Mouse (Mus musculus) heart, postnatal 0 days (tissue): ENCODE measurements at regions not wholly inside any gene's neighbourhood (a gene's known extent, or its start where the extent isn't known, plus 50 kb on each side); places are given as distances from the start of the nearest gene placed in this dataset.

Experiments
- CTCF ChIP-seq: IDR thresholded peaks from 2 replicates; pipeline ENCODE4 v1.5.1; 2016; ENCODE audit warnings: antibody characterized with exemption, control low read depth, low read depth
- EP300 ChIP-seq: IDR thresholded peaks from 2 replicates; pipeline ENCODE4 v1.6.1; 2016; ENCODE audit warnings: antibody characterized with exemption, low read depth

DNA sequence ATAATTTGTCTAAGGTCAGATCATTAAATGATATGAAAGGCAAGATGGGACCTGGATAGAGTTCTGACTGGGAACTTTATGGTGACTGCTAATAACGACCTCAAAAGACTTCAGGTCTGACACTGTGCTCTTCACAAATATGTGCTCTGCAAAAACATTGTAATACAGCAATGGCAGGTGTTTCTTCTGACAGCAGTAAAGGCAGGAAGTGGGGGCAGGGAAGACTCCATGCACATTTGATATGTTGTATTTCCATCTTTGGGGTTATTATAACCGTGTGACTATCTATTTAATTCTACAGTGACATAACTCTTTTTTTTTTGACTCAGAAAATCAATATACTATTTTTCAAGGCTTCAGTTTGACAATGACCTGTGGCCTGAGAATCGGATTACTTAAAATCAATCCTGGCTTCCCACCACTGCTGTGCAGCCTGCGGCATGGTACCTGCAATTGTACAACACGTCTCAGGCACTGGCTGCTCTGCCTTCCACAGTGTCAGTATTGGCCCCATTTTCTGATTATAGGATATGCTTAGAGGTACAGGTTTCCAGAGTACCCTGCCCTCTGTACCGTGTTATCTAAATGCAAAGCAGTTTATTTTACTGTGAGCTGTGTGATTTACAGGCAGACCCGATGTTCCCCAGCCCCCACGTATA is 139.4 kb downstream of the Klf6 start:
- TF ChIP-seq CTCF = no peak
- no peak for TF ChIP-seq EP300
